Mouse (Mus musculus) myocyte (in vitro differentiated cells): ENCODE data around the gene Tshz2. TPM values are rescaled to one million over a fixed set of nuclear protein-coding genes. Genes with fewer than 3 reads are reported as not detected.

Source experiments
- H3K27me3 ChIP-seq: one replicate; pipeline ENCODE4 v1.6.1; 2011; ENCODE audit not compliant: control insufficient read depth, insufficient read depth, insufficient read length
- H3K36me3 ChIP-seq: one replicate; pipeline ENCODE4 v1.6.1; 2011; ENCODE audit not compliant: control insufficient read depth, insufficient read depth
- H3K4me2 ChIP-seq: one replicate; pipeline ENCODE4 v1.6.1; 2011; ENCODE audit warnings: low read depth, control low read depth
- H3K4me3 ChIP-seq: one replicate; pipeline ENCODE4 v1.5.1; 2011; ENCODE audit warnings: mild to moderate bottlenecking, control low read depth, moderate library complexity
- H3K79me2 ChIP-seq: one replicate; pipeline ENCODE4 v1.6.1; 2011; ENCODE audit not compliant: control insufficient read depth, insufficient read depth
- H3ac ChIP-seq: one replicate; pipeline ENCODE4 v1.6.1; 2011; ENCODE audit not compliant: control insufficient read depth, insufficient read length
- CEBPB ChIP-seq: IDR thresholded peaks from 2 replicates; pipeline ENCODE4 v1.6.1; 2011; ENCODE audit warnings: mild to moderate bottlenecking, moderate library complexity; ENCODE audit not compliant: poor library complexity, insufficient read depth, severe bottlenecking
- E2F4 ChIP-seq: IDR thresholded peaks from one replicate; pipeline ENCODE4 v1.6.1; 2011; ENCODE audit warnings: mild to moderate bottlenecking, control low read depth, moderate library complexity; ENCODE audit not compliant: insufficient read depth
- MAX ChIP-seq: IDR thresholded peaks from one replicate; pipeline ENCODE4 v1.6.1; 2011; ENCODE audit warnings: low read depth, mild to moderate bottlenecking, control low read depth
- MYOD1 ChIP-seq, 3 experiments: IDR thresholded peaks; one replicate each; pipeline ENCODE4 v1.6.1; 2011; ENCODE audit warnings: control low read depth in 2 of 3, low read depth in 2 of 3, mild to moderate bottlenecking in 2 of 3, moderate library complexity in 1 of 3; ENCODE audit not compliant: insufficient read length in 2 of 3, control insufficient read depth in 1 of 3
- MYOG ChIP-seq, 3 experiments: IDR thresholded peaks; one replicate each; pipeline ENCODE4 v1.6.1; 2011; ENCODE audit warnings: control low read depth in 2 of 3, low read depth in 2 of 3, mild to moderate bottlenecking in 2 of 3; ENCODE audit not compliant: insufficient read length in 2 of 3, control insufficient read depth in 1 of 3, insufficient read depth in 1 of 3
- POLR2A ChIP-seq: IDR thresholded peaks from one replicate; pipeline ENCODE4 v1.6.1; 2011; ENCODE audit warnings: low read depth, mild to moderate bottlenecking, control low read depth, moderate library complexity; ENCODE audit not compliant: insufficient read length
- POLR2AphosphoS2 ChIP-seq: IDR thresholded peaks from one replicate; pipeline ENCODE4 v1.6.1; 2011; ENCODE audit warnings: low read depth, control low read depth; ENCODE audit not compliant: insufficient read length
- REST ChIP-seq: IDR thresholded peaks from one replicate; pipeline ENCODE4 v1.6.1; 2011; ENCODE audit warnings: mild to moderate bottlenecking, control low read depth, moderate library complexity; ENCODE audit not compliant: insufficient read depth, insufficient read length
- SRF ChIP-seq: IDR thresholded peaks from one replicate; pipeline ENCODE4 v1.6.1; 2011; ENCODE audit warnings: low read depth; ENCODE audit not compliant: control insufficient read depth, insufficient read length
- TCF12 ChIP-seq: IDR thresholded peaks from one replicate; pipeline ENCODE4 v1.6.1; 2011; ENCODE audit warnings: mild to moderate bottlenecking, control low read depth; ENCODE audit not compliant: poor library complexity, insufficient read depth, severe bottlenecking
- TCF3 ChIP-seq: IDR thresholded peaks from one replicate; pipeline ENCODE4 v1.6.1; 2011; ENCODE audit warnings: low read depth, control low read depth; ENCODE audit not compliant: insufficient read length
- USF1 ChIP-seq: IDR thresholded peaks from one replicate; pipeline ENCODE4 v1.6.1; 2011; ENCODE audit warnings: low read depth, mild to moderate bottlenecking, control low read depth, moderate library complexity
- polyA plus RNA-seq: library from polyadenylated mRNA; unstranded; fragments of >200 nt; fragmentation: generic; extraction: Trizol; gene quantifications from one replicate; pipeline ENCODE4 v1.2.1, GENCODE M21; 2012; ENCODE audit warnings: missing spikeins

Gene Tshz2
- polyA plus RNA-seq, 1 experiment: not detected

DNA sequence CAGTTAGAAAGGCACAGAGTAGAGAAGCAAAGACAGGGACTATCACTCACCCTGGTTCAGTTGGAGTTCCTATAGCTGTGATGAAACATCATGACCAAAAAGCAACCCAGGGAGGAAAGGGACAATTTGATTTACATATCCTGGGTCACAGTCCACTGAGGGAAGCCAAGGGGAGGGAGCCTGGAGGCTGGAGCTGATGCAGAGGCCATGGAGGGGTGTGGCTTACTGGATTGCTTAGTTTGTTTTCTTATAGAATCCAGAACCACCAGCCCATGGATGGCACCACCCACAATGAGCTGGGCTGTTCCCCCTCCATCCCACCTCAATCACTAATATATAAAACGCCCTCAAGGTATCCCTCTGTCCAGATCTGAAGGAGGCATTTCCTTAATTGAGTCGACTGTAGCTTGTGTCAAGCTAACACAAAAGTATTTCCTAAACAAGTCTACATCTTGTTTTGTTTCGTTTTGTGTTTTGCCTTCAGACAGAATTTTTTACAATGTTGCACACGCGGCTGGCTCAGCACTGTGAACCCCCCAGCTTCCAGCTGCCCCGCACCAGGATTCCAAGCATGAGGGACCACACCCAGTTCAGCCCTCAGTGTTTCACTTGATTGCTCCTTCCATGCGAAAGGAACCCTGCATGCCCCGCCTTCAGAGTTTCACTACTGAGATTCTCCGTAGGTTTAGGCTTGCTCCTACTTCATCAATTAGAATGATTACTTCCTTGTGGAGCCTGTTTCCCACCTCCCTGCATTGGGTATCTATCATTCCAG lies 413.7 kb downstream of the Tshz2 start:
- Histone ChIP-seq H3ac (no peak overlapping the region), H3K27me3 (no peaks in the 10 kb centered on the region), H3K36me3 (no peaks in the 10 kb centered on the region), H3K79me2 (no peaks in the 10 kb centered on the region), H3K4me2 (no peak overlapping the region), H3K4me3 (no peak overlapping the region)
- TF ChIP-seq USF1 (no peak), CEBPB (no peak)

DNA sequence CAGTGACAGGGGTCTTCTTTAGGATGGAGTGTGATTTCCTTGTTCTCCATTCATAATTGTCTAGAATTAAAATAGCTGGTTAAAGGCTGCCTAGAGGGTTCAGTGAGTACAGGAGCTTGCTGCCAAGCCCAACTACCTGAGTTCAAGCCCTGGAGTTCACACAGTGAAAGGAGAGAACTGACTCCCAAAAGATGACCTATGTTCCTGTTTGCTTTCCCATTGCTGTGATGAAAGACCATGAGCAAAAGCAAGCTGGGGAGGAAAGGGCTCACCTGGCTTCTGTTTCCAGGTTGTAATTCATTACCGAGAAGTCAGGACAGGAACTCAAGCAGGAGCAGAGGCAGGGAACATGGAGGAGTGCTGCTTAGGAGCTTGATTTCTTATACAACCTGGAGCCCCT lies 416.0 kb downstream of the Tshz2 start:
- H3ac ChIP-seq: no peak overlapping the region
- TF ChIP-seq CEBPB (no peak), POLR2AphosphoS2 (no peak), SRF (no peak), MAX (no peak), USF1 (no peak), MYOG (IDR thresholded peaks at IDR 0.05; ENCODE audit: control insufficient read depth in 1 of 3, insufficient read depth in 1 of 3, insufficient read length in 2 of 3, low read depth in 2 of 3) (no peak), E2F4 (no peak), TCF3 (no peak), MYOD1 (IDR thresholded peaks at IDR 0.05; ENCODE audit: control insufficient read depth in 1 of 3, insufficient read length in 2 of 3, low read depth in 2 of 3) (no peak), TCF12 (no peak), POLR2A (no peak), REST (no peak)
- no peak overlapping the region for H3K4me3 ChIP-seq
- no peaks in the 10 kb centered on the region for H3K79me2 ChIP-seq
- H3K27me3 ChIP-seq: no peaks in the 10 kb centered on the region
- H3K4me2 ChIP-seq: no peak overlapping the region
- H3K36me3 ChIP-seq: no peaks in the 10 kb centered on the region

- no peak overlapping the region for H3K4me2 ChIP-seq
- no peak for TF ChIP-seq MAX
- no peaks in the 10 kb centered on the region for H3K36me3 ChIP-seq
- H3K4me3 ChIP-seq: no peak overlapping the region
- H3K27me3 ChIP-seq: no peaks in the 10 kb centered on the region
- H3K79me2 ChIP-seq: no peaks in the 10 kb centered on the region
- no peak overlapping the region for H3ac ChIP-seq
Measured at GRCm38 (mm10) chr2:170050651-170051050, 417.8 kb downstream of the Tshz2 start.

DNA sequence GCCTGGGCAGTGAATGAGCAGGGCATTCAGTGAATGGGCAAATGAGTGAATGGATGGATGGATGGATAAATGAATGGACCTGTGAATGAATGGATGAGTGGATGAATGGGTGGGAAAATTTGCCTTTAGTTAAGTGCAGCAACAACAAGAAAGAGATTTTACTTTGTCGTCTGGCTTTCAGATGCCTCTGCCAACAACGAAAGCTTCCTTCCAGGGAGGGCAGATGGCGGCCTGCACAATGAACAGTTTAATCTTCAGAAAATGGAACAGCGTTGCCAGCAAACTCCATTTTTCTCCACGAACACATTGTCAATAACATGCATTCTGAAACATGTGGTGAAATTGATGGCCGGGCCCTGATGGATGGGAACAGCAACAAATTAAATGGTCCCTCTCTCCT lies 418.6 kb downstream of the Tshz2 start:
- Histone ChIP-seq H3K4me2 (no peak overlapping the region), H3K36me3 (no peaks in the 10 kb centered on the region), H3K79me2 (no peaks in the 10 kb centered on the region), H3ac (no peak overlapping the region), H3K4me3 (no peak overlapping the region), H3K27me3 (no peaks in the 10 kb centered on the region)
- no peak for TF ChIP-seq CEBPB
- no peak for TF ChIP-seq MYOD1 (IDR thresholded peaks at IDR 0.05; ENCODE audit: control insufficient read depth in 1 of 3, insufficient read length in 2 of 3, low read depth in 2 of 3)
- TF ChIP-seq SRF: no peak
- TF ChIP-seq TCF3: no peak
- TF ChIP-seq REST: no peak
- no peak for TF ChIP-seq TCF12
- TF ChIP-seq MYOG (IDR thresholded peaks at IDR 0.05; ENCODE audit: control insufficient read depth in 1 of 3, insufficient read depth in 1 of 3, insufficient read length in 2 of 3, low read depth in 2 of 3): no peak
- no peak for TF ChIP-seq POLR2A
- TF ChIP-seq USF1: no peak
- no peak for TF ChIP-seq MAX
- no peak for TF ChIP-seq POLR2AphosphoS2
- no peak for TF ChIP-seq E2F4

- H3K4me3 ChIP-seq: no peak overlapping the region
- TF ChIP-seq REST: no peak
- TF ChIP-seq SRF: no peak
- no peak for TF ChIP-seq TCF12
- TF ChIP-seq USF1: no peak
- no peak for TF ChIP-seq MYOD1 (IDR thresholded peaks at IDR 0.05; ENCODE audit: control insufficient read depth in 1 of 3, insufficient read length in 2 of 3, low read depth in 2 of 3)
- H3K27me3 ChIP-seq: no peaks in the 10 kb centered on the region
- no peaks in the 10 kb centered on the region for H3K79me2 ChIP-seq
- H3K36me3 ChIP-seq: no peaks in the 10 kb centered on the region
- no peak overlapping the region for H3ac ChIP-seq
- H3K4me2 ChIP-seq: no peak overlapping the region
Measured at GRCm38 (mm10) chr2:170054943-170055342, 422.1 kb downstream of the Tshz2 start.
